Mouse (Mus musculus) urinary bladder, postnatal 4 days (tissue): ENCODE data around the gene Asb4.

Source experiments
- DNase-seq, 2 experiments: peaks; one replicate each; pipeline ENCODE4 v3.0.0; 2021 to 2022; ENCODE audit warnings: low spot score in 2 of 2

Asb4 gene

DNA sequence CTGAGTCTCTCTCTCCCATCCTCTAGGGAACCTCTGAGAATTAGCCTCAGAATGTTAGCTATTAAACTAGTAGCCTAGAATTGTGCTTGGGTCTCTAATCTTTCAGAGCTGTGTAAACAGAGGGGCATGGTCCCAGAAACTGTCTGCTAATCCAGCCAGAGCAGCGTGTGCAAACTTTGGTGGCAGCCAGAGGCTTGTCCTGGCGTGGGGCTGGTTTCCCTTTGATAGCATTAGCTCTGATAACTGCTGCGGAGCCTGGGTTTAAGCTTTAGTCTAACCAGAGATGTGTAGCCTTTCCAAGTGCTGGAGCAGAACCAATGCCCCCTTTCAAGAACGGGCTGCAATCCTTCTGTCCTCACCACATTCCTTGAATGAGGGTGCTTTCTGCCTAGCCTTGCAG is 11.8 kb downstream of the Asb4 start:
- no peak for DNase-seq

DNA sequence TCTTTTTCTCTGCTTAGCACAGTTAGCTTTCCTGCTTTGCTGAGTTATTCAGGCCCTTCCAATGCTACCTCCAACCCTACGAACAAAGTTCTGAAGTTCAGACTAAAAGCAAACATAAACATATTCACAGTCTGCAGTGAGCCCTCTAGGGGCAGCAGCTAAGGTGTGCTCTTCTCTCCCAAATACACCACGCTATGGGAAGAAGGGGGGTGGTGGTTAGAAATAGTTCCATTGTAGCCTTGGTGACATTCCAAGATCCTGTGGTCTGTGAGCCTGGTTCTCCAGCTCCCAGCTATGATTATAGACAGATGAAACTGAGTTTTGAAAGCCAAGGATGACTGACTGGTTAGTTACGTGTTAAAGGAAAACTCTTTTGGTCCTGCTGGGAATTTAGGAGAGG is 13.6 kb downstream of the Asb4 start:
- no peak for DNase-seq

DNA sequence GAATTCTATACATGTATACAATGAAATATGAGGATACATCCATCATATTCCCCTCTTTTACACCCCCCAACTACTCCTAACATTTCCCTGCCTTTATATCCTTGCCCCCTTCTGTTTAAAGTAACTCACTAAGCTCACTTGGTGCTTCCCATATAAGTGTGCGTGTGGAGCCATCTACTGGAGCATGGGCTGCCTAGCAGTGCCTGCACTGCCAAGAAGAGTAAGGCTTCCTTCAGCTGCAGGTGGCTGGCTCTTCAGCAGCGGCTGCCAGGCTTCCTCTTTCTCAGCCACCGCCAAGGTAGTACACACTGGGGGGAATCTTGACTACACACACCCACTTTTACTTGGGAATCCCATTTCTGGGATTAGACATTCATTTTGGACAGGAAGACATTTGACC is 18.2 kb downstream of the Asb4 start:
- DNase-seq = peak in 1 of 2 experiments; percentile 70

DNA sequence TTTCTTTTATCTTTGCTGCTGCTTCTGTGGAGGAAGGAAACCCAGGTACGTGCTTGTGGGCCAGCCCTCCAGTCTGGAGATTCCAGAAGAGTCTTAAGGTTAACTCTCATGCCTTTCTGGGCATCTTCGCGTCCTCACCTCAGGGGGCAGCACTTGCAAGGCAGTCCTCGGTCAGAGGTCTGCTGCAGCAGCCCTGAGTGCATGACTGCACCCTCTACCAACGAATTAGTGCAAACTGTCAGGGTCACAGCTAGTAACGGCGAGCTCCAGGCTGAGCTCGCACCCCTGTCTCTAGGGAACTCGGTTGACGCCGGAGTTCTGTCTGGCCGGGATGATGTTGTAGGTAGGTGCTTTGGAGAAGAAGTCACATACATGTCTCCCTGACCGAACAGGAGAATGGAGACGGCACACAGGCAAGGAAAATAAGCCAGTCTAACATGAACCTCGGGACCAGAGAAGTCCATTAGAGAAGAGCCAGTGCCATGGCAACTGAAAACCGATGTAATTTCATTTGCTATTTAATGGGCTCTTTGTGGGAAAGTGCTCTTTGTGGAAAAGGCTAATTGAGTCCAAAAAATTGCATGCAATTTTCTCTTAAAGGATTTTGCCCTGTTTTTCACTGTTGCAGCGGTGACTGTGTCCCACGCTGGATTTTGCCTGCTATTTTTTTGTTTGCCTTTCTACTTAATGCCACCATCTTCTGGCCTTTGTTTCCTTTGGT is 20.1 kb downstream of the Asb4 start:
- no peak for DNase-seq

DNA sequence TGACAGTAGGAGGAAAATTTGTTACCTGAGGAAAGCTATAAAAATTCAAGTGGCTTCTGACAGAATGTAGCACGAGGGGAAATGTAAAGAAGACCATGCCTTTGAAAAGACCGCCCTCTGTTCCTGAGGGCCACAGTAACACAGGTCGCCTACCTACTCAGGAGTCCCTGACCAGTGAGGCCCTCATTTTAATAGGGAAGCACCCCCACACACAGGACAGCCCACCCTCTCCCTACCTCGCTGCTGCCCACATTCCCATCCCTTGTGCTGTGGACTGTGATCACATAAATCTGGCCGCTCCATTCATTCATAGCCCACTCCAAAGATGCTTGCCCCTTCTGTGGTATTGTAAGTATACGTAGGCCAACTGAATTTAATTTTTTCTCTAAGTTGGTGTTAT is 20.8 kb downstream of the Asb4 start:
- DNase-seq = no peak

DNA sequence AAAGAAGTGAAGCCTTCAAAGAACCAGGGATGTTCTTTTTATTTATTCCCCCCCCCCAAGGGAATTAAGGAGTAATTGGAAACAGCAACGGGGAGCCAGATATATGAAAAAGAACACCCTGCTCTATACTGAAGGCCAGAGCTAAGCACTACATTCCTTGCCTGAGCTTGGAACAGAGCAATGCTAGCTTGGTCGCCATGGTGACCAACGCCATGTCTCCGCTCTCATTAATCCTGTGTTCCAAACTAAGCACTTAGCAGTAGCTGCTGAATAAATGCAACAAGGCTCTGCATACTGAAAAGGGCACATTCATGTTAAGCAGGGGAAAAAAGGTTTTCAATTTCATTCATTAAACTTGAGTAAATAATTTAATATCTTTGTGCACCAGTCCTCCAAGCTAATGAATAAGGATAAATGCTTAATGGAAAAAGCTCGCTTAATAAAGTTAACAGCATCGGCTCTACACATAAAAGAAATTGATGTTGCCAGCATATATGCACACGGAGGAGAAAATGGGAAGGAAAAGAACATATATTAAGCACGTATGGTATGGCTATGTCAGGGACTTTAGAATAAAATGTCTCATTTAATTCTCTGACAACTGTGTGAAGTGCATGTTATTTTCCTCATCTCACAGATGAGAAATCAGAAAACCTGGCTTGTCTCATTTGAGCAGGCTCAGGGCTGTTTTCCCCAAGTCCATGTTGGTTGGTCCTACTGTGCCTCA is 25.4 kb downstream of the Asb4 start:
- no peak for DNase-seq

DNA sequence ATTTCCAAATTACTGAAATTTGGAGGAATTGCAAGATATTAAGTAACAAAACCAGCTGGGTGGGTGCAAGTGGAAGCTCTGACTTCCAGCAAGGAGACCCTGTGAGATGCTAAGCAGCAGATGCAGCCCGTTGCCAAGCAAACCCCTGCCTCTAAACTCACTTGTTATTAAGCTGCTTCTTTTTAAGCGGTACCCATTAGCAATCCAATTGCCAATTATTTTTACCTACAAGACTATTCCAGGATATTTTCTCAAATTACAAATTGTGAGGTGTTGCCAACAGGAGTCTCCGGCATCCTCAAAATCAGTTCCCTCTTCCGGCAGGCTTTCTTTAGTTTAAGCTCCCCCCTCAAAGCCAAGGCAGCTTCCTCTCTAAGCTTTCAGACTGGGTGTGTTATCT is 26.5 kb downstream of the Asb4 start:
- DNase-seq = no peak

DNA sequence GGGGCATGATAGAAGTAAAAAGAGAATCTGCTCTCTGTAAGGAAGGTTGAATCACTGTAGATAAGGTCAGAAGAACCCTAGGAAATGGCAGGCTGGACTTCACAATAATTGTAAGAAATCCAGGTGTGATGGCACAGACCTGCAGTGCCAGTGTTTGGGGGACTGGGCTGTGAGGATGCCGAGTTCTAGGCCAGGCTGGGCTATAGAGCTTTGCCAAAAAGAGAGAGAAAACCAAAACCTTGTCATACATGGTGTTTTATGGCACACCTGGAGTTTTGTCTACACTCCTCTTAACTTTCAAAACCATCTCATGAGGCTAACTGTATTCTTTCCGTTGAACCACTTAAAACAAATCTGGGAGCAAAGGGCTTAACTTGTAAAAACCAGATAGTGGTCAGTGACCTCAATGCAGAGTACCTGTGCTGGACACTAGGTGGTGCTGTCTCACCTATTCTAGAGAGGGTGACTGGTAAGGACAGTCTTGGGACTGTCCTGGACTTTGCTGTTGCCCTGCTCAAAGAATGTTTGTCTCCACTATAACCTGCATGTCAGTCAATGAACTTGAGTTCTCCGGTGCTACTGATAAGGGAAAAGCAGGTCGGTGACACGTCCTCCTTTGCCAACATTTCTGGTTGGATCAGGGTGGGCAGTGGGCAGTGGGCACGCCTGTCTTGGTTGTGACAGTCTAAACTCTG is 27.7 kb downstream of the Asb4 start:
- DNase-seq = peak; percentile 50 to 80

DNA sequence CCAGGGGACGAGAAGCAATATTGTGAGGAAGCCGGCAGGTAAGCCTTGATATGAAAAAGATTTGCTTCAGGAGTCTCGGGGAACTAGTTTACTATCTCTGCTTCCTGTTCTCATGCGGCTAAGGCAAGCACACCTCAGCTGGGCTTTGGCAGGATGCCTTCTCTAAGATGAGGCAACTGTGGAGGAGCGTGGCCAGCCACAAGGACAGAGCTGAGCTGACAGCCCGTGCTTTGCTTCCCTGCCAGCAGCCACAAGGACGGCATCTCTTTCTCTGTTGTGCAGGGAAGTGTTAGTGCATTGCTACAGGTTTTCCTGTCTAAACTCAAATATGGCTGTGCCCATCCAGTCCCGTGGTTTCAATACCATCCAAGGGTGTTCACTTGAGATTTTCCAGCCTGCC is 30.1 kb downstream of the Asb4 start:
- no peak for DNase-seq

DNA sequence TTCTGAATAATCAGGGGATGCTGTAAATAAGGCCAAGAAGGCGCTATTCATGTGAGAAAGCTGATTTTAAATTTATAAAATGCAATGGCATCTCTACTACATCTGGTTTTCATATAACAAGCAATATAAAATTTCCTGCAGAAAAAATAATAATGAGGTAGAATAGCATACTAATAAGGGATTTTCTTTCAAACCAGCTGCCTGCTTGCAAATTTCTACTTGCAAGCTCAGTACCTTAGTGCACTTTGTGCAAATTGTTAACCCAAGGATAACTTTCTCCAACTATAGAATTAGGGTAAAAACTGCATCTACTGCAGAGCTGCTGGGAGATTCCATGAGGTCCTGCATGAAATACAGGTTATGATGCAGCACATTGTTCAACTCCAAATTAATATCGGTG is 38.3 kb downstream of the Asb4 start:
- no peak for DNase-seq

DNA sequence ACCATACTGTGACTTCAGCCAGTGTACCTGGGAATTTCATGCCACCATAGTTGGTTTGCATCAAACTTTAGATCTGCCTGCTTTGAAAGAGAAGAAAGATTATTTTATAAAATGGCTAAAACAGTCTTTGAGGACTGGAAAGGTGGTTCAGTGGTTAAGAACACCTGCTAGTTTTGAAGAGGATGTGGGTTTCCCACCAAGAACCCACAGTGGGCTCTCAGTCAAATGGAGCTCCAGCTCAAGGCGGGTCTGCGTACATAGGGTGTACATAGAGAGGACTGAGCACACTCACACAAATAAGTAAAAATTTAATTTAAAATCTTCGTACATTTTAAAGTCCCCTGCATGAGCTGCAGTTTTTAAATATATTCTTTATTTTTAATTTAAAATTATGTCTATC is 39.2 kb downstream of the Asb4 start:
- no peak for DNase-seq

DNA sequence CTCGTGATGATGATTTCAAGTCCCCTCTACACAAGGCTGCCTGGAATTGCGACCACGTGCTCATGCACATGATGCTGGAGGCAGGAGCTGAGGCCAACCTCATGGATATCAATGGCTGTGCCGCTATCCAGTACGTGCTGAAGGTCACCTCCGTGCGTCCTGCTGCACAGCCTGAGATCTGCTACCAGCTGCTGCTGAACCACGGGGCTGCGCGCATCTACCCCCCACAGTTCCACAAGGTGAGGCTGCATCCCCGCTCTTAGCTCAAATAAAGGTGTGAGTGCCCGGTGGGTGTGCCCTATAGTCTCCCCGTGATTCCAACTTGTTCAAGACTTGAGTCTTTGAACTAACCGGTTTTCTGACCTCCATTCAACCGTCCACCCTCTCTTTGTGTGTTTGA is 40.4 kb downstream of the Asb4 start:
- no peak for DNase-seq

DNA sequence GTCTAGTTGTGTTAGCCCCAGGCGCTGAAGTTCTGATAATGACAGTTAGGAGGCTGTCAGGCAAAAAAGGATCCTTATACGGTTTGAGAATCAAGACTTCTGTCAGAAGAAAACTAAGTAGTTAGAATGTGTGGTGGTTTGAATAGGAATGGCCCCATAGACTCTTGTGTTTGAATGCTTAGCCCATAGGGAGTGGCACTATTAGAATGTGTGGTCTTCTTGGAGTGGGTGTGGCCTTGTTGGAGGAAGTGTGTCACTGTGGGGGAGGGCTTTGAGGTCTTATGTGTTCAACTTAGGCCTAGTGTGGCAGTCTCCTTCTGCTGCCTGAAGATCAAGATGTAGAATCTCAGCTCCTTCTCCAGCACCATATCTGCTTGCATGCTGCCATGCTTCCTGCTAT is 43.8 kb downstream of the Asb4 start:
- DNase-seq = no peak

DNA sequence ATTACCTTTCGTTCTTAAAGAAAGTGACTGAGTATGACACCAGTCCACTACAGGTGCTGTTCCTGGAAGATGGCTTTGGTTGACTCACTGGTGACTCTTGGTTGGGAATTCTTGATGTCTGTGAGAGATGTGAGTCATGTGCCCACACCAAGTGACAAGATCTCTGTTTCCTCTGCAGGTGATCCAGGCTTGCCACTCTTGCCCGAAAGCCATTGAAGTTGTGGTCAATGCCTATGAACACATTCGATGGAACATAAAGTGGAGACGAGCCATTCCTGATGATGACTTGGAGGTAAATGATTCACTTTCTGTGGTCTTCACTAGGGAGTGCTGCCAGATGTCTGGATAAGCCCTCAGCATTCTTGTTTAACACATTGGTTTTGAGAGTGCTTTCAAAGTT is 46.4 kb downstream of the Asb4 start:
- DNase-seq = no peak

DNA sequence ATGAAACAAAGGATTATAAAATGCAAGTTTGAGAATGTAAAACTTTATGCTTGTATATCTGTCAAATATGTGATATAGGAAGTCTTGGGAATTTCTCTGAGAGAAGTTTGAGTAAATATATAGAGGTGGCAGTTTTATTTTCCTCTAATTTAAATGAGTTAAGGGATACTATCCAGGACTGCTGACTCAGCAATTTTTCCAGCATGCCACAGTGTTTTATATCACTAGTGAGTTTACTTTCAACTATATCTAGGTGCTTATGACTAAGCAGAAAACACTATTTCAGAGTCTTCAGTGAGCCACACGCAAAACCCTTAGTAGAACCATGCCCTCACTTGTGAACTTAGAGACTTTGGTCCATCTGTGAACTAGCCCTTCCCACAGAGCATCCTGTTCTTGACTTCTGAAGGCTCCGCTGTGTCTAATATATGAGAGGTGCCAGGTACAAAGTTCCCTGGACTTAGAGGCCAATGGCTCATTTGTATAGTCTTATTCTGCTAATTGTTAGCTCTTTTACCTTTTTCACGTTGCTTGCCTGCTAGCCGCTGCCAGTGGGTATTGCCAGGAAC is 46.9 kb downstream of the Asb4 start:
- DNase-seq = no peak

DNA sequence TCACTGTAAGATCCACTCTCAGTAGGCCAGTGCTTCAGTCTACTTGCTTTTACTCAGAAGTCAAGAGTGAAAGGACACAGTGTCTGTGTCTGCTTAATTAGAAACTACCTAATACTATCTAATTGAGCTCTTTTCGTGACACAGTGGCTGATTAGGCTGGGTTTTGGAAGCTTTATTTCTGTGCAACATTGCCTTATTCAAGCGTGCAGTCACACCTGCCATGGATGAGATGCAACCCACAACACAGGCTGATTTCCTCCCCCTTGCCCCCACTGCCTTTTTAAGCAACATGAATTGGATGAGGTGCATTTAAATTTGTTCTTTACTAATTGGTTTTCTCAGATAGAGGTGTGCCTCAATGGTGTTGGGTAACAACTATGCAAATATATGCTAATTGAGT is 50.7 kb downstream of the Asb4 start:
- DNase-seq = no peak

DNA sequence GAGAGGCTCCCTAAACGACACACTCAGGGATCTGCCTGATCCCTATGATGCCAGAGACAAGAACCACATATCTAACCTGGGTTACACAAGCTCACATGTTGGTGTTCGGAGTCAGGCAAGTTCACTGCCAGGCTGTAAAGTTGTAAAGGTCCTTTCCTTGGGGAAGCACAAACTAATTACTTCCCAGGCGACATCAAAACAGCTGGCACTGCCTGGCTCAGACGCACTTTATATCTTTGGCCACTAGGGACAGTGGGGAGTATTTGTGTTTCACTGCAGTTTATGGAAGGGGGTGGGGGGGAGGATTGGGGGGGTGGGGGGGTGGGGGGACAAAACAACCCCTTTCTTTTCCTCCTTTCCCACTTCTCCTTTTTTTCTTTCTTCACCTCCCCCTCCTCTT is 54.6 kb downstream of the Asb4 start:
- DNase-seq = no peak

DNA sequence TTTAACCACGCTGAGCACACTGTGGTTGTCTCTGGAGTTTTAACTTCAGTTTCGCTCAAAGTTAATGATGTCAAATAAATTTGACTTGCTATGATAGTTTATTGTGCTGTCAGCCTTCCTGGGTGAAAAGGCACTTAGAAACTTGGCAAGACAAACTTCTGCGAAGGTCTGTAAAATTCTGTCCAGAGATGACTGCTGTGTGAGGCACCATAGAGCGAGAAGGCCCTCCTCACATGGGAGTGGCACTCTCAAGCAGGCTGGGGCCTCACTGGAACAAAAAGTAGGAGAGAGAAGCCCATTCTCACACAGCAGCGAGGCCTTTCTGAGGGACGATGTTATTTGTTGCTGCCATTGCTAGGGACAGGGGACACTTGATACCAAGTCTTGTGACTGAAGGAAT is 58.0 kb downstream of the Asb4 start:
- no peak for DNase-seq

DNA sequence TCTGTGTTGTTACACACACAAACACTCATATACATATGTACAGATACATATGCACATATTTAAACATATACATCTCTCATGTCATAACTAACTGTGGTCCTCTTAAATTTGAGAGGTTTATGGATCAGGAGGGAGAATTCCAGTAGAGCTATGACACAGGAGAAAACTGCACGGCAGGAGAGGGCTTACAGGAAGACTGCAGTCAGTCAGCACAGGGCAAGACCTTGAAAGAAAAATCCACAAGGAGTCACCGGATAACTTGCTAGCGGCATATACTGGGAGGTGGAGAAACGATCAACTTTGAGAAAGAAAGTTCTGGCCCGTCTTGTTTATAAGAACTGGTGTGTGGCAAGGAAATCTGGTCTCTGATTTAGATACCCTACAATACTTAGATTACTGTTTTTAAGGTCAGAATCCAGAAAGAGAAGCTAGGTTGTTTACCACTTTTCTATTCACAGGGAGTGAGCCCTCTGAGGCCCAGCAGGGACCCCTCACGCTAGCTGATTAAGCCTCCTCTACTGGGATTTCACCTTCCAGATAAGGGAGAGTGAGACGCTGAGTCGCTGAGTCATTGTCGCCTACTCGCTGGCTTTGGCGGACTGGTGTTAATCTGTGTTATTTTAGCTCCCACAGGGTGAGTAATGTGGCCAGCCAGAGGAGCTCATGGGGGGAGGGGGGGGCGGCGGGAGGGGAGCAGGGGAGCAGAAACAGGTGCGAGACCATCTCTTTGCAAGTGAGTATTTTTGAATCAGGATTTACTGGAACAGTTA is 59.3 kb downstream of the Asb4 start:
- peak in 1 of 2 experiments; percentile 24 for DNase-seq

DNA sequence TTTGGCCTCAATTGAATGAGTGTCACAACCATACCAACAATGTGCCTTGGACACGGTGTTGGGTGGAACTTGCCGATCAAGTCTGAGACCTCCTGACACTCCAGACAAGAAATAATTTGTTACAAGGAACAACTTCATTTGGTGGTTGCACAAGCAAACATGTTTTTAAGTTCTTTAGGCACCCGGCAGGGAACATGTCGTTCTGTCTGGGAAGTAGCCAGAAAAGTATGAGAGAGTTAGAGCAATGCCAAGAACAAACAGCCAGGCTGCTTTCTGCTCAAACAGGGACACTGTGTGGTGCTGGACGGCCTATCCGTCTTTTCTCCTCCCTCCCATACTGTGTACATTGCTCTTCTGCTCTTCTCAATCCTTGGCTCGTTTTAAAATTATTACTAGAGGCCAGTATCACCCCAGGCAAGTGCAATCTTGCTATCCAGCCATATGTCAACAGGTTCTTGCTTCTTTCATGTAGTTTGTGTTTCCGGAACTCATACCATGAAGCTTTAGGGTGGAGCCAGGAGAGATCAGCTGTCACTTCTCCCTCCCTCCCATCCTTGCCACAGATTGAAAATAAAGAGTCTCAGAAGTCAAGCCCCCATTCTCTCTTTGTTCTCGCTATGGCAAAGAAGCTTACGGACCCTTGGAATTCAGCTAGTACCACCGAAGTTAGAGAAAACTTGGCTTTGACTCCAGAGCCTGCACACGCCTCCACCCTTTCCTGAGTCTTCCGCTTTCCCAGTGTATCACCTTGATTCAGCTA is 60.1 kb downstream of the Asb4 start:
- peak in 1 of 2 experiments; percentile 22 for DNase-seq

DNA sequence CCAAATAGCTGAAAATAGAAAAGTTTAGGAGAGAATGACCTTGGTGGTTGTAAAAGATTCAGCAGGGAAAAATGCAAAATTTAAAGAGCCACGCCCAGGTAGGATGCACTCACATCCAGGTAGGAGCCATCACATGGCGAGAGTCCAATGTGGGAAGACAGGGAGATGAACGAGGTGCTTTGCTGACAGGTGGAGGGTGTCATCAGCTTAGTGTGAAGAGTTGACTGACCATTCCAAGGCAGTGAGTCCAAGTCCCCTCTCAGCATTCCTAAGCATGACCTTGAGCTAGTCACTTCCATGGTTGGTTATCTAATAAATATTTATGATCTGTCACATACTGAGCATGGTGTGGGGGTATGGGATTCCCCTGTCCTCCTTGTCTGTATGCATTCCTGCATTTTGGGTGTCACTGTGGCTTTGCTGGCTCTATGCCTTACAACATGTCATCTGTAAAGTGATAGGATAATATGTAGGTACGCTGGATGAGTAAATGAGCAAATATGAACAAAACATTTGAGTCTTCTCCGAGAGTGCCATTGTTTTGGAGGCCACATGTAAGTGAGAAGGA is 61.2 kb downstream of the Asb4 start:
- DNase-seq = no peak
